Mouse (Mus musculus) ES-E14 (cell line): ENCODE results near the gene S1pr1. TPM values are rescaled to one million over a fixed set of nuclear protein-coding genes. Genes with fewer than 3 reads are reported as not detected.

Experiments
- DNase-seq: peaks from one replicate; pipeline ENCODE4 v3.0.0-alpha.2; 2013; ENCODE audit warnings: low read depth, low spot score
- H3K27ac ChIP-seq: 2 replicates; pipeline ENCODE4 v1.5.1; 2012; ENCODE audit warnings: low read depth, mild to moderate bottlenecking, low read length, moderate library complexity, mixed read lengths; ENCODE audit not compliant: poor library complexity, insufficient read depth, severe bottlenecking
- H3K36me3 ChIP-seq: 2 replicates; pipeline ENCODE4 v1.6.1; 2012; ENCODE audit warnings: mild to moderate bottlenecking, low read length, moderate library complexity, mixed read lengths; ENCODE audit not compliant: control insufficient read depth, poor library complexity, insufficient read depth, severe bottlenecking
- H3K4me1 ChIP-seq, 2 experiments: fragments of 150-350 bp in 1 of 2; sonication (generic) in 1 of 2; 2 replicates each; pipeline ENCODE4 v1.6.1; 2012; ENCODE audit warnings: low read length in 2 of 2, mild to moderate bottlenecking in 1 of 2, mixed read lengths in 1 of 2; ENCODE audit not compliant: control insufficient read depth in 2 of 2, insufficient read depth in 2 of 2, poor library complexity in 1 of 2
- H3K4me3 ChIP-seq, 2 experiments: fragments of 150-350 bp in 1 of 2; sonication (generic) in 1 of 2; 2 replicates each; pipeline ENCODE4 v1.5.1; 2012; ENCODE audit warnings: low read length in 2 of 2, low read depth in 1 of 2, mild to moderate bottlenecking in 1 of 2, mixed read lengths in 1 of 2; ENCODE audit not compliant: insufficient read depth in 1 of 2, poor library complexity in 1 of 2, severe bottlenecking in 1 of 2
- H3K9ac ChIP-seq: 2 replicates; pipeline ENCODE4 v1.6.1; 2012; ENCODE audit warnings: low read depth, mild to moderate bottlenecking, low read length, mixed read lengths; ENCODE audit not compliant: poor library complexity, insufficient read depth, severe bottlenecking
- H3K9me3 ChIP-seq: fragments of 150-350 bp; sonication (generic); 2 replicates; pipeline ENCODE4 v1.6.1; 2012; ENCODE audit warnings: low read depth, mild to moderate bottlenecking, low read length; ENCODE audit not compliant: control insufficient read depth, insufficient read depth
- CHD2 ChIP-seq: IDR thresholded peaks from 2 replicates; pipeline ENCODE4 v1.6.1; 2014; ENCODE audit warnings: mild to moderate bottlenecking, low read depth, low read length, inconsistent platforms
- HCFC1 ChIP-seq: IDR thresholded peaks from 2 replicates; pipeline ENCODE4 v1.6.1; 2012; ENCODE audit warnings: low read length, inconsistent platforms, borderline replicate concordance; ENCODE audit not compliant: insufficient read depth
- MAFK ChIP-seq: IDR thresholded peaks from 2 replicates; pipeline ENCODE4 v1.6.1; 2014; ENCODE audit warnings: mild to moderate bottlenecking, low read depth, low read length, inconsistent platforms; ENCODE audit not compliant: insufficient read depth
- ZC3H11A ChIP-seq: IDR thresholded peaks from 2 replicates; pipeline ENCODE4 v1.6.1; 2012; ENCODE audit warnings: low read depth, mild to moderate bottlenecking, inconsistent platforms, low read length, borderline replicate concordance
- ZNF384 ChIP-seq: IDR thresholded peaks from 2 replicates; pipeline ENCODE4 v1.6.1; 2012; ENCODE audit warnings: low read depth, low read length, inconsistent platforms
- in situ Hi-C, 2 experiments: fragments of 600-800 bp; cut with MboI; formaldehyde crosslinking; loops; one replicate each; pipeline ENCODE4 v1.15.1; 2025; ENCODE audit warnings: low sequenced_read_pairs in 2 of 2, inconsistent platforms in 1 of 2; ENCODE audit not compliant: unreplicated experiment in 2 of 2
- total RNA-seq: library from RNA; depleted of rRNA; stranded (reverse); fragments of 300-350 nt; gene quantifications from 2 replicates; pipeline ENCODE4 v1.2.3, GENCODE M21; 2012

Gene S1pr1
- total RNA-seq, 1 experiment = 2.5 TPM

DNA sequence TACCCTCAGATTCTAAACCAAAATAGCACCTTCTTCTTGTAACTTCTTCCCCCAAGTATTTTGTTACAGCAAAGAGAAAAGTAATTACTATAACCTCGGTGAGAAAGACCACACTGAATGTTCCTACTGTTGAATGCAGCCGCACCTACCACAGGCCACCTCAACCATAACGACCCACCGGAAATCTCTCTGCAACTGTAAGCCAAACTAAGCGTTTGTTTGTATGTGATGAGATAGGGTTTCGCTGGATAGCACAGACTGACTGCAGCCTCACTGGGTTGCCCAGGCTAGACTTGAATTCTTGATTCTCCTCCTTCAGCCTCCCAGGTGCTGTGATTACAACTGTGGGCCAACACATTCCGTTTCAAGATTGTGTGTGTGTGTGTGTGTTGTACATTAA, 15.5 kb upstream of the S1pr1 start:
- in situ Hi-C loops = no loop called here

DNA sequence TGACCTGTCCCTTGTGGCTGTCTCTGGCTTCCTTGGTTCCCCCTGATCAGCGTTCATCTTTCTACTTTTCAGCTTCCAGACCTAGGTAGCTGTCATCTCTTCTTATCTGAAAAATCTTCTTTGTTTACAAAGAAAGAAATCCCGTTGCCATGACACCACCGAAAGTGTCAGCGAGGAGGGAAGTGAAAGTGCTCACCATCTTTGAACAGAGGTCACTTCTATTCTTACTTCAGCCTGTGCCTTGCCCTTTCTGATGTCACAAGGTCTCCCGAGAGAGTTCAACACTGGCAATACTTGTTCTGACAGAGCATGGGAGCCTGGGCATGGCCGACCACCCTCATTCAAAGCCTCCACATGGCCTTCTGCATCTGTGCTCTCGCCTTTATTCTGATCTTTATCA, 14.3 kb upstream of the S1pr1 start:
- in situ Hi-C loops = no loop called here
- no peak for DNase-seq
- TF ChIP-seq ZC3H11A = no peak
- TF ChIP-seq CHD2 = no peak
- TF ChIP-seq MAFK = no peak

More for the DNA sequence above, 15.5 kb upstream of the S1pr1 start:
- Histone ChIP-seq H3K4me3 (no peak overlapping the region), H3K36me3 (no peaks in the 10 kb centered on the region), H3K9me3 (no peaks in the 10 kb centered on the region), H3K4me1 (no peaks in the 10 kb centered on the region), H3K27ac (no peak overlapping the region), H3K9ac (no peak overlapping the region)
- no peak for TF ChIP-seq ZNF384
- TF ChIP-seq HCFC1 = no peak
- no peak for TF ChIP-seq MAFK
- no peak for DNase-seq

GRCm38 (mm10) chr3:115728211-115728610, 13.3 kb upstream of the S1pr1 start:
- no peaks in the 10 kb centered on the region for H3K9me3 ChIP-seq
- no peak for DNase-seq
- no peak overlapping the region for H3K27ac ChIP-seq
- no peaks in the 10 kb centered on the region for H3K4me1 ChIP-seq
- in situ Hi-C loops = no loop called here
- H3K4me3 ChIP-seq = no peak overlapping the region
- H3K9ac ChIP-seq = no peak overlapping the region
- TF ChIP-seq MAFK = no peak
- TF ChIP-seq HCFC1 = no peak
- no peak for TF ChIP-seq ZNF384
- TF ChIP-seq CHD2 = no peak
- no peaks in the 10 kb centered on the region for H3K36me3 ChIP-seq

More for the DNA sequence above, 14.3 kb upstream of the S1pr1 start:
- no peaks in the 10 kb centered on the region for H3K4me1 ChIP-seq
- H3K9ac ChIP-seq = no peak overlapping the region
- no peak overlapping the region for H3K27ac ChIP-seq
- H3K4me3 ChIP-seq = no peak overlapping the region
- H3K9me3 ChIP-seq = no peaks in the 10 kb centered on the region
- no peaks in the 10 kb centered on the region for H3K36me3 ChIP-seq

GRCm38 (mm10) chr3:115718886-115719285, 4.0 kb upstream of the S1pr1 start:
- Histone ChIP-seq H3K4me3 (no peak overlapping the region), H3K4me1 (no peaks in the 10 kb centered on the region), H3K9me3 (no peaks in the 10 kb centered on the region), H3K27ac (no peak overlapping the region), H3K36me3 (no peaks in the 10 kb centered on the region), H3K9ac (no peak overlapping the region)
- TF ChIP-seq CHD2 (no peak), HCFC1 (no peak), ZNF384 (no peak), ZC3H11A (no peak)
- DNase-seq = no peak
- in situ Hi-C loops = no loop called here

DNA sequence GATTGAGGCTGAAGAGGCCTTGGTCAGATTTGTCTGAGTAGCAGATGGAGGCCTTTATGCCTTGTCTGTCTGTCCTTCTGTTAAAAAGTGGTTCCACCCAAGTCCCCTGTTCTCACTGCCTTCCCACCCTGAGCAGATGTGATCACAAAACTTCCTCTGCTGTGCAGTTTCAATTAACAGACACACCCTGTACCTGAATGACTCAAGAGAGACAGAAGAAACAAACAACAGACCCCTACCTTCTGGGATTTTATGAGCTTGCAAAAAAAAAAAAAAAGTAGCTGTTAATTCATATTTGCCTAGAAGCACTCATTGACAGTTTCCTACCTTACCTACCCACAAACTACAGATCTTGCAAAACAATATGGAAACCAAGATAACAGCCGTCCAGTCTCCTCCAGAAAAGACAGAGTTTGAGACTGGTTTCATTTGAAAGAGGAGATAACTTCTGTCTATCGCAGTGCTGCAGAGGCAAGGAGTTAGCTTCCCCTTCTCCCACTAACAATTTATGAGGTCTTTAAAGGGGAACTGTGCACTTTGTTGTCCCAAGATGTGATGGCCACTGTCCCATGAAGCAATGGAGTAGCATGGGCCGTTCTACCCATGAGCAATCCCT, 1.1 kb upstream of the S1pr1 start:
- Histone ChIP-seq H3K4me1 (no peaks in the 10 kb centered on the region), H3K4me3 (no peak overlapping the region), H3K9ac (no peak overlapping the region), H3K36me3 (no peaks in the 10 kb centered on the region), H3K9me3 (no peaks in the 10 kb centered on the region), H3K27ac (no peak overlapping the region)
- DNase-seq = no peak
- in situ Hi-C loops = no loop called here
- TF ChIP-seq MAFK (no peak), ZNF384 (no peak), ZC3H11A (no peak), HCFC1 (no peak), CHD2 (no peak)
